In genomic region chr3:52708301-52708700, GRCm38 (mm10) we compare ENCODE assay signal across 19 mouse cellular contexts.
DNase-seq lines count a peak whose midpoint lies in the region; ATAC-seq and TF ChIP-seq lines count a peak whose summit lies in the region.
"Had no signal": no experiment of that assay in that cellular context is flagged by ENCODE, and none has a peak within 500 bp of the region (broad histone marks: within the 10 kb centered on the region; RNA-seq: fewer than 3 reads in every experiment).

No protein-coding gene starts in this region.

- H3K9me3 ChIP-seq in embryonic facial prominence, embryonic 14.5 days (ENCODE audit: control insufficient read depth, low read length): no peaks in the 10 kb centered on the region
- H3K9me3 ChIP-seq in embryonic facial prominence, embryonic 10.5 days: no peaks in the 10 kb centered on the region
- H3K9me3 ChIP-seq in hindbrain, postnatal 0 days (ENCODE audit: low read length): no peaks in the 10 kb centered on the region
- no peaks in the 10 kb centered on the region for H3K9me3 ChIP-seq in hindbrain, embryonic 16.5 days (ENCODE audit: control insufficient read depth, low read length)
- H3K9me3 ChIP-seq: embryonic facial prominence, embryonic 15.5 days; limb, embryonic 10.5 days; liver, embryonic 12.5 days; midbrain, embryonic 15.5 days; neural tube, embryonic 15.5 days had no signal

- no peak for TF ChIP-seq CTCF in hindbrain, postnatal 0 days (IDR thresholded peaks at IDR 0.05; ENCODE audit: low read depth)
- TF ChIP-seq CTCF in brain, embryonic 14.5 days (IDR thresholded peaks at IDR 0.05; ENCODE audit: borderline replicate concordance, extremely low read depth, insufficient read depth, insufficient read length): no peak

- no peak for TF ChIP-seq POLR2A in brain, embryonic 14.5 days (IDR thresholded peaks at IDR 0.05; ENCODE audit: borderline replicate concordance, extremely low read depth, insufficient read depth, insufficient read length, poor library complexity, severe bottlenecking)

- H3K27me3 ChIP-seq in embryonic facial prominence, embryonic 14.5 days (replicated peaks; ENCODE audit: control insufficient read depth, insufficient read depth, low read length): no peaks in the 10 kb centered on the region
- H3K27me3 ChIP-seq in embryonic facial prominence, embryonic 10.5 days (replicated peaks; ENCODE audit: low read depth, poor library complexity, severe bottlenecking): no peaks in the 10 kb centered on the region; the same call in 1 of the 2 replicates
- H3K27me3 ChIP-seq in hindbrain, postnatal 0 days (ENCODE audit: insufficient read depth, low read length): no peaks in the 10 kb centered on the region
- H3K27me3 ChIP-seq in hindbrain, embryonic 16.5 days (replicated peaks; ENCODE audit: control insufficient read depth, insufficient read depth, low read length): no peaks in the 10 kb centered on the region; the same call in 1 of the 2 replicates
- H3K27me3 ChIP-seq: embryonic facial prominence, embryonic 15.5 days; liver, embryonic 12.5 days; neural tube, embryonic 15.5 days had no signal

- WGBS in embryonic facial prominence, embryonic 14.5 days: 48% methylated on average over 1 of the region's 1 CpGs
- WGBS in embryonic facial prominence, embryonic 10.5 days: 58% methylated on average over 1 of the region's 1 CpGs
- 35% methylated on average over 1 of the region's 1 CpGs for WGBS in hindbrain, postnatal 0 days
- WGBS in hindbrain, embryonic 16.5 days: 52% methylated on average over 1 of the region's 1 CpGs

- no peak overlapping the region for H3K27ac ChIP-seq in embryonic facial prominence, embryonic 14.5 days (replicated peaks; ENCODE audit: low read depth, low read length)
- no peak overlapping the region for H3K27ac ChIP-seq in embryonic facial prominence, embryonic 10.5 days (replicated peaks)
- H3K27ac ChIP-seq in hindbrain, postnatal 0 days: no peak overlapping the region
- H3K27ac ChIP-seq in hindbrain, embryonic 16.5 days (ENCODE audit: low read depth, low read length): no peak overlapping the region
- H3K27ac ChIP-seq: embryonic facial prominence, embryonic 15.5 days; limb, embryonic 10.5 days; liver, embryonic 12.5 days; midbrain, embryonic 15.5 days; neural tube, embryonic 15.5 days had no signal

- H3K4me1 ChIP-seq in embryonic facial prominence, embryonic 14.5 days (ENCODE audit: control insufficient read depth, insufficient read depth, low read length): 0 out of 2 replicates have a peak, but pooled peaks cover 3% of the 10 kb centered on the region
- H3K4me1 ChIP-seq in embryonic facial prominence, embryonic 10.5 days: 0 out of 2 replicates have a peak, but pooled peaks cover 6% of the 10 kb centered on the region
- H3K4me1 ChIP-seq in hindbrain, postnatal 0 days (ENCODE audit: insufficient read depth, low read length): no peaks in the 10 kb centered on the region
- H3K4me1 ChIP-seq in hindbrain, embryonic 16.5 days (ENCODE audit: control insufficient read depth, insufficient read depth, low read depth, low read length): no peaks in the 10 kb centered on the region
- H3K4me1 ChIP-seq: liver, embryonic 12.5 days; midbrain, embryonic 15.5 days had no signal

- H3K4me2 ChIP-seq in embryonic facial prominence, embryonic 14.5 days (ENCODE audit: low read depth, low read length): no peak overlapping the region
- H3K4me2 ChIP-seq in hindbrain, postnatal 0 days (ENCODE audit: low read depth, low read length): no peak overlapping the region
- H3K4me2 ChIP-seq in hindbrain, embryonic 16.5 days (ENCODE audit: low read length): no peak overlapping the region
- H3K4me2 ChIP-seq: embryonic facial prominence, embryonic 15.5 days; liver, embryonic 12.5 days; midbrain, embryonic 15.5 days; neural tube, embryonic 15.5 days had no signal

- peak; percentile 32 for DNase-seq in embryonic facial prominence, embryonic 14.5 days (ENCODE audit: low spot score)
- DNase-seq in embryonic facial prominence, embryonic 10.5 days (ENCODE audit: low spot score): no peak
- DNase-seq in hindbrain, postnatal 0 days (ENCODE audit: low spot score): peak; percentile 18
- DNase-seq in brain, embryonic 14.5 days (ENCODE audit: low read depth): peak; percentile 29
- DNase-seq in lung, postnatal 14 days: peak; percentile 55
- no peak for DNase-seq in frontal cortex, adult 2 months (ENCODE audit: extremely low spot score in 1 of 2, low spot score in 1 of 2)
- no peak for DNase-seq in layer of hippocampus, adult 11-12 months (ENCODE audit: low spot score)
- DNase-seq: cerebellum, adult 9-11 months; gastrocnemius, postnatal 14 days; kidney, adult 8-10 months; kidney, postnatal 25 days; layer of hippocampus, adult 9-11 months; thymus, postnatal 4 days had no signal

- ATAC-seq in embryonic facial prominence, embryonic 14.5 days (ENCODE audit: low read depth): no peak
- ATAC-seq in hindbrain, postnatal 0 days: no peak
- no peak for ATAC-seq in hindbrain, embryonic 16.5 days
- ATAC-seq: liver, embryonic 12.5 days; midbrain, embryonic 15.5 days had no signal

- no peak overlapping the region for H3K9ac ChIP-seq in embryonic facial prominence, embryonic 14.5 days (ENCODE audit: low read depth, low read length)
- no peak overlapping the region for H3K9ac ChIP-seq in hindbrain, postnatal 0 days (replicated peaks; ENCODE audit: low read length)
- no peak overlapping the region for H3K9ac ChIP-seq in hindbrain, embryonic 16.5 days (ENCODE audit: low read depth, low read length)
- H3K9ac ChIP-seq: embryonic facial prominence, embryonic 15.5 days; liver, embryonic 12.5 days; midbrain, embryonic 15.5 days; neural tube, embryonic 15.5 days had no signal

- no peak overlapping the region for H3K4me3 ChIP-seq in embryonic facial prominence, embryonic 14.5 days (ENCODE audit: low read depth, low read length)
- no peak overlapping the region for H3K4me3 ChIP-seq in embryonic facial prominence, embryonic 10.5 days
- no peak overlapping the region for H3K4me3 ChIP-seq in hindbrain, postnatal 0 days (ENCODE audit: low read length)
- H3K4me3 ChIP-seq in hindbrain, embryonic 16.5 days (ENCODE audit: low read length): no peak overlapping the region
- H3K4me3 ChIP-seq: embryonic facial prominence, embryonic 15.5 days; limb, embryonic 10.5 days; liver, embryonic 12.5 days; midbrain, embryonic 15.5 days; neural tube, embryonic 15.5 days had no signal

- no peaks in the 10 kb centered on the region for H3K36me3 ChIP-seq in embryonic facial prominence, embryonic 14.5 days (ENCODE audit: control insufficient read depth, insufficient read depth, low read length)
- no peaks in the 10 kb centered on the region for H3K36me3 ChIP-seq in embryonic facial prominence, embryonic 10.5 days (replicated peaks)
- no peaks in the 10 kb centered on the region for H3K36me3 ChIP-seq in hindbrain, postnatal 0 days (ENCODE audit: insufficient read depth, low read length)
- H3K36me3 ChIP-seq in hindbrain, embryonic 16.5 days (ENCODE audit: control insufficient read depth, insufficient read depth, low read length): no peaks in the 10 kb centered on the region
- H3K36me3 ChIP-seq: embryonic facial prominence, embryonic 15.5 days; limb, embryonic 10.5 days; liver, embryonic 12.5 days; midbrain, embryonic 15.5 days; neural tube, embryonic 15.5 days had no signal

Comparison
In these comparisons a context has a peak if more than half of its experiments do, and no peak if none do; other contexts are left out.
1. DNase-seq: peak in embryonic facial prominence, embryonic 14.5 days (single experiment), hindbrain, postnatal 0 days (single experiment), brain, embryonic 14.5 days (single experiment) and lung, postnatal 14 days (single experiment); none in embryonic facial prominence, embryonic 10.5 days (single experiment), frontal cortex, adult 2 months (0 of 2) and layer of hippocampus, adult 11-12 months (single experiment).